In genomic region chr12:35831268-35831667, GRCm38 (mm10) we compare ENCODE assay signal across 8 mouse cellular contexts.
A peak's percentile ranks its signal among the peaks of the same experiment; 100 is the strongest.
DNase-seq lines count a peak whose midpoint lies in the region; ATAC-seq and TF ChIP-seq lines count a peak whose summit lies in the region.

No protein-coding gene starts in this region.

- no peak overlapping the region for H3K4me3 ChIP-seq in layer of hippocampus, adult 2 months
- H3K4me3 ChIP-seq in ES-E14 (ENCODE audit: insufficient read depth in 1 of 2, low read depth in 1 of 2, low read length in 2 of 2, poor library complexity in 1 of 2, severe bottlenecking in 1 of 2) = no peak overlapping the region
- no peak overlapping the region for H3K4me3 ChIP-seq in cortical plate, adult 2 months (ENCODE audit: insufficient read depth, low read length)
- no peak overlapping the region for H3K4me3 ChIP-seq in intestine, embryonic 14.5 days (ENCODE audit: low read depth, low read length)
- no peak overlapping the region for H3K4me3 ChIP-seq in stomach, embryonic 14.5 days (ENCODE audit: low read depth, low read length)

- 4% methylated on average over 5 of the region's 5 CpGs for WGBS in intestine, embryonic 14.5 days
- 2% methylated on average over 5 of the region's 5 CpGs for WGBS in stomach, embryonic 14.5 days

- TF ChIP-seq CTCF in layer of hippocampus, adult 2 months (conservative IDR thresholded peaks at IDR 0.05) = peak; percentile 92
- peak; percentile 67; the same call in 1 of the 2 replicates for TF ChIP-seq CTCF in cortical plate, adult 2 months (IDR thresholded peaks at IDR 0.05; ENCODE audit: extremely low read depth, insufficient read depth, low read length)

- H3K27ac ChIP-seq in layer of hippocampus, adult 2 months = no peak overlapping the region
- no peak overlapping the region for H3K27ac ChIP-seq in ES-E14 (ENCODE audit: insufficient read depth, low read depth, low read length, poor library complexity, severe bottlenecking)
- no peak overlapping the region for H3K27ac ChIP-seq in cortical plate, adult 2 months (ENCODE audit: insufficient read depth, low read length)
- H3K27ac ChIP-seq in intestine, embryonic 14.5 days (ENCODE audit: low read depth) = no peak overlapping the region
- H3K27ac ChIP-seq in stomach, embryonic 14.5 days (ENCODE audit: low read length) = no peak overlapping the region

- in situ Hi-C loops in ES-E14 (cut with MboI; ENCODE audit: low sequenced_read_pairs in 2 of 2, unreplicated experiment in 2 of 2) = no loop called here

- no peaks in the 10 kb centered on the region for H3K36me3 ChIP-seq in ES-E14 (ENCODE audit: control insufficient read depth, insufficient read depth, low read length, poor library complexity, severe bottlenecking)
- no peaks in the 10 kb centered on the region for H3K36me3 ChIP-seq in intestine, embryonic 14.5 days (ENCODE audit: control insufficient read depth, insufficient read depth, low read length)
- H3K36me3 ChIP-seq in stomach, embryonic 14.5 days (ENCODE audit: control insufficient read depth, insufficient read depth, low read length) = no peaks in the 10 kb centered on the region

- no peak overlapping the region for H3K4me2 ChIP-seq in intestine, embryonic 14.5 days (ENCODE audit: low read length)
- no peak overlapping the region for H3K4me2 ChIP-seq in stomach, embryonic 14.5 days (replicated peaks; ENCODE audit: low read depth, low read length)

- DNase-seq in layer of hippocampus, adult 2 months (ENCODE audit: low spot score in 2 of 2) = peak; percentile 42 to 49
- no peak for DNase-seq in layer of hippocampus, postnatal 25 days (ENCODE audit: extremely low spot score in 1 of 2, low spot score in 1 of 2)
- DNase-seq in ES-E14 (ENCODE audit: low read depth, low spot score) = peak; percentile 26
- no peak for DNase-seq in intestine, embryonic 14.5 days (ENCODE audit: low spot score)
- DNase-seq in lung, postnatal 14 days = peak; percentile 42
- no peak for DNase-seq in urinary bladder, postnatal 36 days (ENCODE audit: low spot score in 2 of 2)

- TF ChIP-seq POLR2A in cortical plate, adult 2 months (IDR thresholded peaks at IDR 0.05; ENCODE audit: extremely low read depth, insufficient read depth, low read length) = no peak

- H3K9ac ChIP-seq in ES-E14 (ENCODE audit: insufficient read depth, low read depth, low read length, poor library complexity, severe bottlenecking) = no peak overlapping the region
- no peak overlapping the region for H3K9ac ChIP-seq in intestine, embryonic 14.5 days (ENCODE audit: low read length)
- H3K9ac ChIP-seq in stomach, embryonic 14.5 days (replicated peaks; ENCODE audit: low read depth, low read length) = no peak overlapping the region

- ATAC-seq in intestine, embryonic 14.5 days (replicated peaks; ENCODE audit: low FRiP score, low TSS enrichment, low read depth) = peak; percentile 71; the same call in 1 of the 2 replicates
- ATAC-seq in stomach, embryonic 14.5 days (ENCODE audit: insufficient number of reproducible peaks, insufficient read depth, low FRiP score, low read depth) = 0 out of 2 replicates have a peak, but pooled peaks have one; percentile 33

- no peaks in the 10 kb centered on the region for H3K27me3 ChIP-seq in intestine, embryonic 14.5 days (replicated peaks; ENCODE audit: control insufficient read depth, insufficient read depth, low read length)
- no peaks in the 10 kb centered on the region for H3K27me3 ChIP-seq in stomach, embryonic 14.5 days (ENCODE audit: control insufficient read depth, insufficient read depth, low read length)

- H3K9me3 ChIP-seq in ES-E14 (ENCODE audit: control insufficient read depth, insufficient read depth, low read depth, low read length) = no peaks in the 10 kb centered on the region
- H3K9me3 ChIP-seq in intestine, embryonic 14.5 days (ENCODE audit: control insufficient read depth, low read length) = no peaks in the 10 kb centered on the region
- H3K9me3 ChIP-seq in stomach, embryonic 14.5 days (ENCODE audit: control insufficient read depth, low read depth, low read length) = no peaks in the 10 kb centered on the region

- H3K4me1 ChIP-seq in ES-E14 (ENCODE audit: control insufficient read depth in 2 of 2, insufficient read depth in 2 of 2, low read length in 2 of 2, poor library complexity in 1 of 2) = no peaks in the 10 kb centered on the region
- H3K4me1 ChIP-seq in cortical plate, adult 2 months (ENCODE audit: control insufficient read depth, insufficient read depth, low read length) = no peaks in the 10 kb centered on the region; the same call in 1 of the 2 replicates
- peaks cover 5% of the 10 kb centered on the region; the same call in 1 of the 2 replicates for H3K4me1 ChIP-seq in intestine, embryonic 14.5 days (replicated peaks; ENCODE audit: control insufficient read depth, insufficient read depth, low read length)
- H3K4me1 ChIP-seq in stomach, embryonic 14.5 days (ENCODE audit: control insufficient read depth, insufficient read depth, low read length) = no peaks in the 10 kb centered on the region

TF ChIP-seq in ES-E14, 5 proteins besides CTCF, POLR2A, EP300 and RAD21:
- peak; percentile 87 for TF ChIP-seq ZC3H11A (IDR thresholded peaks at IDR 0.05; ENCODE audit: borderline replicate concordance, low read depth, low read length)
- no peak for TF ChIP-seq MAFK (IDR thresholded peaks at IDR 0.05; ENCODE audit: insufficient read depth, low read depth, low read length)
- peak; percentile 68 for TF ChIP-seq ZNF384 (IDR thresholded peaks at IDR 0.05; ENCODE audit: low read depth, low read length)
TF ChIP-seq in ES-E14: peak in this region for 2.

Comparison
In these comparisons a context has a peak if more than half of its experiments do, and no peak if none do; other contexts are left out.
1. DNase-seq: peak in layer of hippocampus, adult 2 months (2 of 2), ES-E14 (single experiment) and lung, postnatal 14 days (single experiment); none in layer of hippocampus, postnatal 25 days (0 of 2), intestine, embryonic 14.5 days (single experiment) and urinary bladder, postnatal 36 days (0 of 2).